Mouse (Mus musculus) cerebellum, adult 18-20 months (tissue): ENCODE measurements around the gene Crat.
"Not testable (repeated sequence)": the region's sequence is repeated elsewhere in the genome, so short reads cannot be mapped to it uniquely, and the experiment has no call there.

ENCODE experiments used
- DNase-seq, 2 experiments: peaks; one replicate each; pipeline ENCODE4 v3.0.0; 2021

The Crat gene

GRCm38 (mm10) chr2:30440211-30440700, 24.6 kb upstream of the Crat start:
- DNase-seq = no peak

- DNase-seq = no peak
Observed at GRCm38 (mm10) chr2:30439631-30440030, 24.0 kb upstream of the Crat start.

- no peak for DNase-seq
Observed at GRCm38 (mm10) chr2:30437791-30438190, 22.2 kb upstream of the Crat start.

GRCm38 (mm10) chr2:30436809-30437208, 21.2 kb upstream of the Crat start:
- no peak for DNase-seq

GRCm38 (mm10) chr2:30436156-30436545, 20.5 kb upstream of the Crat start:
- peak in 1 of 2 experiments; percentile 33 for DNase-seq

GRCm38 (mm10) chr2:30435326-30436155, 19.9 kb upstream of the Crat start:
- DNase-seq = peak; percentile 73 to 77

GRCm38 (mm10) chr2:30429156-30429555, 13.5 kb upstream of the Crat start:
- DNase-seq = peak; percentile 57 to 59

- no peak for DNase-seq
Observed at GRCm38 (mm10) chr2:30421432-30421831, 5.8 kb upstream of the Crat start.

GRCm38 (mm10) chr2:30419112-30419511, 3.5 kb upstream of the Crat start:
- DNase-seq = peak in 1 of 2 experiments; percentile 37

GRCm38 (mm10) chr2:30418259-30418658, 2.6 kb upstream of the Crat start:
- no peak for DNase-seq

- DNase-seq = no peak
Observed at GRCm38 (mm10) chr2:30417595-30418165, 2.1 kb upstream of the Crat start.

- DNase-seq = not testable (repeated sequence)
Observed at GRCm38 (mm10) chr2:30417154-30417553, 1.5 kb upstream of the Crat start.

GRCm38 (mm10) chr2:30416649-30416965, 994 bp upstream of the Crat start:
- no peak for DNase-seq

GRCm38 (mm10) chr2:30415936-30416648, 479 bp upstream of the Crat start, which contains the start of gene Ptpa:
Gene Ptpa (plus strand): TSS chr2:30416039.
- DNase-seq = peak; percentile 87 to 95

- DNase-seq = peak in 1 of 2 experiments; percentile 34
Observed at GRCm38 (mm10) chr2:30414681-30415080, 932 bp downstream of the Crat start.

GRCm38 (mm10) chr2:30414101-30414500, 1.5 kb downstream of the Crat start:
- DNase-seq = peak; percentile 56 to 66

- peak; percentile 50 to 51 for DNase-seq
Observed at GRCm38 (mm10) chr2:30413038-30413973, 2.3 kb downstream of the Crat start.

GRCm38 (mm10) chr2:30409454-30410176, 6.0 kb downstream of the Crat start:
- no peak for DNase-seq

GRCm38 (mm10) chr2:30408452-30409100, 7.0 kb downstream of the Crat start:
- DNase-seq = no peak

GRCm38 (mm10) chr2:30407778-30408177, 7.8 kb downstream of the Crat start:
- DNase-seq = no peak

GRCm38 (mm10) chr2:30407221-30407620, 8.4 kb downstream of the Crat start:
- DNase-seq = no peak
